Mouse (Mus musculus): Measurements from ENCODE around the gene Myom1.
"Not testable (repeated sequence)": the region's sequence is repeated elsewhere in the genome, so short reads cannot be mapped to it uniquely, and the experiment has no call there.

- not testable (repeated sequence) for TF ChIP-seq POLR2A (IDR thresholded peaks at IDR 0.05; ENCODE audit: borderline replicate concordance, control insufficient read depth, low read depth, low read length); CTCF (IDR thresholded peaks at IDR 0.05; ENCODE audit: control insufficient read depth, insufficient read depth, low read length)
Measured at GRCm38 (mm10) chr17:70974065-70974464, 28.4 kb upstream of the Myom1 start.
